Mouse (Mus musculus) MEL (cell line): ENCODE results near the gene Gorasp2. TPM values are rescaled to one million over a fixed set of nuclear protein-coding genes. Genes with fewer than 3 reads are reported as not detected.

Source experiments
- DNase-seq: peaks from one replicate; pipeline ENCODE4 v3.0.0; 2011; ENCODE audit warnings: low read depth, low spot score
- H3K27ac ChIP-seq: 2 replicates; pipeline ENCODE4 v1.5.1; 2012; ENCODE audit warnings: low read depth, mild to moderate bottlenecking, control low read depth, low read length, moderate library complexity; ENCODE audit not compliant: control insufficient read depth
- H3K27me3 ChIP-seq, 2 experiments: fragments of 150-350 bp in 1 of 2; sonication (generic) in 1 of 2; 2 replicates each; pipeline ENCODE4 v1.6.1; 2012; ENCODE audit warnings: low read length in 2 of 2, mild to moderate bottlenecking in 2 of 2, improper control_type of control experiment in 1 of 2, moderate library complexity in 1 of 2; ENCODE audit not compliant: insufficient read depth in 2 of 2, control insufficient read depth in 1 of 2
- H3K36me3 ChIP-seq, 2 experiments: 2 replicates each; pipeline ENCODE4 v1.6.1; 2012 to 2014; ENCODE audit warnings: low read length in 2 of 2, improper control_type of control experiment in 1 of 2, inconsistent platforms in 1 of 2, mild to moderate bottlenecking in 1 of 2; ENCODE audit not compliant: insufficient read depth in 2 of 2, control insufficient read depth in 1 of 2
- H3K4me1 ChIP-seq, 2 experiments: fragments of 150-350 bp in 1 of 2; sonication (generic) in 1 of 2; 2 replicates each; pipeline ENCODE4 v1.6.1; 2012; ENCODE audit warnings: low read length in 2 of 2, improper control_type of control experiment in 1 of 2, mild to moderate bottlenecking in 1 of 2; ENCODE audit not compliant: insufficient read depth in 2 of 2, control insufficient read depth in 1 of 2
- H3K4me3 ChIP-seq, 2 experiments: fragments of 150-350 bp in 1 of 2; sonication (generic) in 1 of 2; 2 replicates each; pipeline ENCODE4 v1.5.1; 2012; ENCODE audit warnings: low read depth in 2 of 2, low read length in 2 of 2, mild to moderate bottlenecking in 2 of 2, moderate library complexity in 2 of 2, control low read depth in 1 of 2, improper control_type of control experiment in 1 of 2; ENCODE audit not compliant: control insufficient read depth in 1 of 2, insufficient read depth in 1 of 2
- H3K79me2 ChIP-seq: 2 replicates; pipeline ENCODE4 v1.6.1; 2012; ENCODE audit warnings: mild to moderate bottlenecking, low read length, moderate library complexity; ENCODE audit not compliant: control insufficient read depth, poor library complexity, insufficient read depth
- H3K9ac ChIP-seq: 2 replicates; pipeline ENCODE4 v1.6.1; 2012; ENCODE audit warnings: low read depth, mild to moderate bottlenecking, control low read depth, low read length, moderate library complexity; ENCODE audit not compliant: control insufficient read depth, poor library complexity, severe bottlenecking
- H3K9me3 ChIP-seq: fragments of 150-350 bp; sonication (generic); replicated peaks from 2 replicates; pipeline ENCODE4 v1.6.1; 2012; ENCODE audit warnings: mild to moderate bottlenecking, low read length, improper control_type of control experiment, moderate library complexity; ENCODE audit not compliant: insufficient read depth
- E2F4 ChIP-seq: IDR thresholded peaks from 2 replicates; pipeline ENCODE4 v1.6.1; 2011; ENCODE audit warnings: low read depth, low read length, improper control_type of control experiment, borderline replicate concordance
- ELF1 ChIP-seq: IDR thresholded peaks from 2 replicates; pipeline ENCODE4 v1.6.1; 2014; ENCODE audit warnings: low read depth, mild to moderate bottlenecking, inconsistent platforms, low read length, improper control_type of control experiment, moderate library complexity
- EP300 ChIP-seq, 2 experiments: IDR thresholded peaks; 2 replicates each; pipeline ENCODE4 v1.6.1; 2011; ENCODE audit warnings: improper control_type of control experiment in 2 of 2, low read length in 2 of 2, low read depth in 1 of 2, mild to moderate bottlenecking in 1 of 2
- ETS1 ChIP-seq: IDR thresholded peaks from 2 replicates; pipeline ENCODE4 v1.6.1; 2012; ENCODE audit warnings: low read depth, mild to moderate bottlenecking, inconsistent platforms, low read length, improper control_type of control experiment, moderate library complexity
- GATA1 ChIP-seq: IDR thresholded peaks from 2 replicates; pipeline ENCODE4 v1.6.1; 2011; ENCODE audit warnings: low read depth, low read length, improper control_type of control experiment
- HCFC1 ChIP-seq: IDR thresholded peaks from 2 replicates; pipeline ENCODE4 v1.6.1; 2012; ENCODE audit warnings: low read depth, mild to moderate bottlenecking, inconsistent platforms, low read length, improper control_type of control experiment, moderate library complexity
- JUND ChIP-seq: IDR thresholded peaks from 2 replicates; pipeline ENCODE4 v1.6.1; 2011; ENCODE audit warnings: low read depth, mild to moderate bottlenecking, improper control_type of control experiment, low read length
- MAZ ChIP-seq: IDR thresholded peaks from 2 replicates; pipeline ENCODE4 v1.6.1; 2012; ENCODE audit warnings: low read depth, mild to moderate bottlenecking, inconsistent platforms, low read length, improper control_type of control experiment
- MXI1 ChIP-seq: IDR thresholded peaks from 2 replicates; pipeline ENCODE4 v1.6.1; 2011; ENCODE audit warnings: mild to moderate bottlenecking, low read depth, low read length, improper control_type of control experiment
- MYC ChIP-seq: IDR thresholded peaks from 2 replicates; pipeline ENCODE4 v1.6.1; 2011; ENCODE audit warnings: low read depth, mild to moderate bottlenecking, low read length, improper control_type of control experiment, moderate library complexity
- NELFE ChIP-seq: IDR thresholded peaks from 2 replicates; pipeline ENCODE4 v1.6.1; 2011; ENCODE audit warnings: low read depth, low read length, improper control_type of control experiment
- NRF1 ChIP-seq: IDR thresholded peaks from 2 replicates; pipeline ENCODE4 v1.6.1; 2014; ENCODE audit warnings: low read depth, mild to moderate bottlenecking, inconsistent platforms, low read length, improper control_type of control experiment, moderate library complexity; ENCODE audit not compliant: poor library complexity, insufficient read depth, severe bottlenecking
- POLR2A ChIP-seq, 2 experiments: IDR thresholded peaks; 2 replicates each; pipeline ENCODE4 v1.6.1; 2011 to 2012; ENCODE audit warnings: low read length in 2 of 2, mild to moderate bottlenecking in 2 of 2, control low read depth in 1 of 2, improper control_type of control experiment in 1 of 2, low read depth in 1 of 2, moderate library complexity in 1 of 2; ENCODE audit not compliant: control insufficient read depth in 1 of 2, insufficient read depth in 1 of 2, poor library complexity in 1 of 2
- RAD21 ChIP-seq: IDR thresholded peaks from 2 replicates; pipeline ENCODE4 v1.6.1; 2011; ENCODE audit warnings: mild to moderate bottlenecking, low read depth, low read length, improper control_type of control experiment
- RCOR1 ChIP-seq: IDR thresholded peaks from 2 replicates; pipeline ENCODE4 v1.6.1; 2012; ENCODE audit warnings: low read depth, mild to moderate bottlenecking, inconsistent platforms, low read length, improper control_type of control experiment
- SIN3A ChIP-seq: IDR thresholded peaks from 2 replicates; pipeline ENCODE4 v1.6.1; 2012; ENCODE audit warnings: low read length, improper control_type of control experiment, inconsistent platforms
- TAL1 ChIP-seq: IDR thresholded peaks from 2 replicates; pipeline ENCODE4 v1.6.1; 2012; ENCODE audit warnings: mild to moderate bottlenecking, inconsistent platforms, low read length, moderate library complexity, mixed read lengths
- UBTF ChIP-seq: IDR thresholded peaks from 2 replicates; pipeline ENCODE4 v1.6.1; 2012; ENCODE audit warnings: low read depth, mild to moderate bottlenecking, inconsistent platforms, low read length, improper control_type of control experiment, moderate library complexity, borderline replicate concordance; ENCODE audit not compliant: insufficient read depth
- USF2 ChIP-seq, 2 experiments: IDR thresholded peaks; 2 replicates each; pipeline ENCODE4 v1.6.1; 2011 to 2012; ENCODE audit warnings: improper control_type of control experiment in 2 of 2, low read length in 2 of 2, borderline replicate concordance in 1 of 2, inconsistent platforms in 1 of 2, low read depth in 1 of 2, mild to moderate bottlenecking in 1 of 2; ENCODE audit not compliant: insufficient read depth in 1 of 2
- ZKSCAN1 ChIP-seq: IDR thresholded peaks from 2 replicates; pipeline ENCODE4 v1.6.1; 2012; ENCODE audit warnings: low read depth, mild to moderate bottlenecking, inconsistent platforms, low read length, improper control_type of control experiment, moderate library complexity
- ZMIZ1 ChIP-seq: IDR thresholded peaks from 2 replicates; pipeline ENCODE4 v1.6.1; 2012; ENCODE audit warnings: low read depth, mild to moderate bottlenecking, inconsistent platforms, low read length, improper control_type of control experiment, moderate library complexity
- polyA plus RNA-seq, 2 experiments: library from polyadenylated mRNA; stranded (reverse) in 1 of 2; unstranded in 1 of 2; fragments of >175 nt in 1 of 2; fragments of >200 nt in 1 of 2; gene quantifications; 2 replicates each; pipeline versions ENCODE4 v1.2.1 to v1.2.4; 2012; ENCODE audit warnings: low replicate concordance in 2 of 2, low read depth in 1 of 2; ENCODE audit not compliant: insufficient read length in 2 of 2, insufficient read depth in 1 of 2, missing spikeins in 1 of 2
- total RNA-seq: library from RNA; depleted of rRNA; stranded (reverse); fragments of 300-350 nt; gene quantifications from 2 replicates; pipeline ENCODE4 v1.2.3, GENCODE M21; 2012

Gorasp2 gene
- total and polyA plus RNA-seq, 3 experiments: 81.8 to 132 (median 124) TPM

DNA sequence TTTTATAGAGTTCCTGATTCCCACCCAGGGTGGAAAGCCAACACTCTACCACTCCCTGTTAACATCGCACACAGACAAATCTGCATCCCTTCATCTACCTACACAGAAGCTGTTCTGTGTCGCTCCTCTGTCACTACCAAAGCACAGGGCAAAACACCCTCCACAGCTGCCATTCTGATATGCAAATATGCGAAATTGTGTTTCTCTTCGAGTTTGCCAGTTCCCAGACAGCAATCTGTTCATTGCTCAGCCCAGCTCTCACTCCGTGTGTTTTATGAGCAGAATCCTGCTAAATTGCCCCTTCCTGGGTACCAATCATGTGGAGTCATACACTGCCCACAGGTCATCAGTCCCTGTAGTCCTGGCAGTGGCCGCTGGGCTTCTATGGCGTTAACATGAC is 4.3 kb upstream of the Gorasp2 start:
- Histone ChIP-seq H3K9me3 (no peaks in the 10 kb centered on the region), H3K9ac (no peak overlapping the region), H3K27me3 (peaks cover 12 to 15% of the 10 kb centered on the region in 2 experiments), H3K4me1 (peaks cover 0 to 7% of the 10 kb centered on the region in 2 experiments; a peak in 2 of 4 replicates), H3K79me2 (peaks cover 7% of the 10 kb centered on the region)
- TF ChIP-seq SIN3A (no peak), MXI1 (no peak), NRF1 (no peak), RAD21 (no peak), JUND (no peak), MAZ (no peak), MYC (no peak), E2F4 (no peak), POLR2A (IDR thresholded peaks at IDR 0.05; ENCODE audit: control insufficient read depth in 1 of 2, insufficient read depth in 1 of 2, low read depth in 1 of 2, low read length in 2 of 2, poor library complexity in 1 of 2) (no peak), EP300 (IDR thresholded peaks at IDR 0.05; ENCODE audit: low read depth in 1 of 2, low read length in 2 of 2) (no peak), HCFC1 (no peak), TAL1 (no peak), ETS1 (no peak), ZMIZ1 (no peak), ELF1 (no peak), RCOR1 (no peak), NELFE (no peak)
- TF ChIP-seq, all 39 proteins: peak for 0
- Histone ChIP-seq H3K27ac (no peak overlapping the region), H3K36me3 (peaks cover 0 to 5% of the 10 kb centered on the region in 2 experiments; a peak in 1 of 4 replicates), H3K4me3 (no peak overlapping the region)
- no peak for DNase-seq

DNA sequence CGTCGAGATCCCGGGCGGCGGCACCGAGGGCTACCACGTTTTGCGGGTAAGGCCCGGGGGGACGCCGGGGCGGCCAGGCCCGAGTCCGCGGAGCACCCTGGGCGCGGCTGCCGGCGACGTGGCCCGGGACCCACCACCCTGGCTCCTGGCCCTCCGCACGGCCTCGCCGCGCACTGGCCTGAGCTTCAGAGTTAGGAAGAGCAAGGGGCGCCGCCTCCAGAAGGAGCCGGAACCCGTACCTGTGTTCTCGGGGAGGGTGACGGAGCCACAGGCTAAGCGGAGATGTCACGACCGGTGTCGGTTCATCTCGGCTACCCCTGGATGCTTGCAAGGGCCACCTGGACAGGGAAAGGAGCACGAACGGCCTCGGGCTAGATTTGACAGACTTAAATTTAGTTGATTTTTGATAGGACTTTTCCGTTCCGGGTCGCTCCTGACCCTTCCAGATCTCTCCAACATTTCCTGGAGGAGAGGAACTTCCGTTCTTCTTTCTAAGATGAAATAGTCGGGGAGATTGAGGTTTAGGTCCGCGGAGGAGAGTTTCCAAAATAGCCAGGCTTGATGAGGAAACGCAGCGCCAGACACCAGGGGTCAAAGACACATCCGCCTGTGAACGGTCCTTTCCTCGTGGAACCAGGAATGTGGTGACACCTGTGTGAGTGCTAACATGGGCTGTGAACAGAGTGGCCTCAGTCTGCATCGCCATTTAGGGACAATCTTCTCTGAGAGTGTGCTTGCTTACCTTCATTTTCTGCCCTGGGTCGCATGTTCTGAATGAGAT is 529 bp downstream of the Gorasp2 start, which contains the start of gene Gm26558:
TSS of gene Gm26558 (minus strand) at position 394 of the 781 bp plus-strand sequence.
- Histone ChIP-seq H3K4me1 (peaks cover 7 to 18% of the 10 kb centered on the region in 2 experiments), H3K79me2 (peaks cover 44% of the 10 kb centered on the region), H3K9me3 (no peaks in the 10 kb centered on the region), H3K4me3 (peak within 1 kb of the TSS; percentile 84 to 91), H3K27me3 (peaks cover 2 to 3% of the 10 kb centered on the region in 2 experiments; a peak in 3 of 4 replicates), H3K27ac (peak within 1 kb of the TSS; percentile 48), H3K9ac (peak within 1 kb of the TSS; percentile 92), H3K36me3 (peaks cover 8 to 29% of the 10 kb centered on the region in 2 experiments; a peak in 3 of 4 replicates)
- DNase-seq: peak; percentile 54
- TF ChIP-seq GATA1 (no peak), USF2 (IDR thresholded peaks at IDR 0.05; ENCODE audit: borderline replicate concordance in 1 of 2, insufficient read depth in 1 of 2, low read depth in 1 of 2, low read length in 2 of 2) (no peak), ZKSCAN1 (no peak), UBTF (0 out of 2 replicates have a peak, but pooled peaks have one; percentile 30)
